Mouse (Mus musculus) embryonic facial prominence, embryonic 11.5 days (tissue): ENCODE data around the gene Lefty1. TPM values are rescaled to one million over a fixed set of nuclear protein-coding genes. Genes with fewer than 3 reads are reported as not detected.

Source experiments
- ATAC-seq: fragments of 200-750 bp; cut with Nextera tagmentation; replicated peaks from 2 replicates; pipeline ENCODE4 v1.8.0; 2017; ENCODE audit warnings: low read depth; ENCODE audit not compliant: insufficient number of reproducible peaks, low FRiP score, low TSS enrichment
- DNase-seq: peaks from one replicate; pipeline ENCODE4 v3.0.0-alpha.2; 2015; ENCODE audit warnings: low spot score
- H3K27ac ChIP-seq: fragments of 300-500 bp; sonication (generic); replicated peaks from 2 replicates; pipeline ENCODE4 v1.5.1; 2014; ENCODE audit warnings: mild to moderate bottlenecking, low read depth, low read length, control low read depth
- H3K27me3 ChIP-seq: fragments of 300-500 bp; sonication (generic); 2 replicates; pipeline ENCODE4 v1.6.1; 2014; ENCODE audit warnings: mild to moderate bottlenecking, low read length, moderate library complexity, mixed read lengths; ENCODE audit not compliant: control insufficient read depth, insufficient read depth
- H3K36me3 ChIP-seq: fragments of 300-500 bp; sonication (generic); replicated peaks from 2 replicates; pipeline ENCODE4 v1.6.1; 2014; ENCODE audit warnings: low read depth, mild to moderate bottlenecking, low read length, moderate library complexity, mixed read lengths; ENCODE audit not compliant: control insufficient read depth, insufficient read depth
- H3K4me1 ChIP-seq: fragments of 300-500 bp; sonication (generic); 2 replicates; pipeline ENCODE4 v1.6.1; 2014; ENCODE audit warnings: low read length, mixed read lengths; ENCODE audit not compliant: control insufficient read depth, insufficient read depth
- H3K4me2 ChIP-seq: fragments of 300-500 bp; sonication (generic); 2 replicates; pipeline ENCODE4 v1.6.1; 2014; ENCODE audit warnings: low read depth, mild to moderate bottlenecking, control low read depth, low read length, moderate library complexity
- H3K4me3 ChIP-seq: fragments of 300-500 bp; sonication (generic); 2 replicates; pipeline ENCODE4 v1.5.1; 2014; ENCODE audit warnings: low read depth, low read length, control low read depth
- H3K9ac ChIP-seq: fragments of 300-500 bp; sonication (generic); replicated peaks from 2 replicates; pipeline ENCODE4 v1.6.1; 2014; ENCODE audit warnings: mild to moderate bottlenecking, control low read depth, low read length
- H3K9me3 ChIP-seq: fragments of 300-500 bp; sonication (generic); replicated peaks from 2 replicates; pipeline ENCODE4 v1.6.1; 2016; ENCODE audit warnings: mild to moderate bottlenecking, low read length, inconsistent platforms, mixed read lengths; ENCODE audit not compliant: control insufficient read depth
- WGBS: fragments of 180-500 bp; shearing (Covaris S2); extraction: QIAGEN DNeasy Blood & Tissue Kit; methylation state at CpG from one replicate; pipeline ENCODE4 v1.1.7; 2014; 5-methylcytosine and 5-hydroxymethylcytosine counted together
- polyA plus RNA-seq: library from polyadenylated mRNA; unstranded; fragments of >200 nt; fragmentation: Nextera tagmentation; extraction: Ambion mirVana; gene quantifications from 2 replicates; pipeline ENCODE4 v1.2.1, GENCODE M21; 2014

The Lefty1 gene
- polyA plus RNA-seq, 1 experiment from 2014 or later, result 0.38 TPM

GRCm38 (mm10) chr1:180902915-180903314 is 31.9 kb upstream of the Lefty1 start:
- no peak overlapping the region for H3K4me3 ChIP-seq

GRCm38 (mm10) chr1:180903666-180904038 is 31.2 kb upstream of the Lefty1 start:
- Histone ChIP-seq H3K36me3 (peaks cover 6% of the 10 kb centered on the region), H3K27me3 (no peaks in the 10 kb centered on the region), H3K9ac (peak overlapping the region; percentile 57), H3K4me2 (peak overlapping the region; percentile 36), H3K27ac (peak overlapping the region; percentile 52; the same call in 1 of the 2 replicates), H3K9me3 (no peaks in the 10 kb centered on the region), H3K4me1 (peaks cover 4% of the 10 kb centered on the region; the same call in 1 of the 2 replicates), H3K4me3 (peak overlapping the region; percentile 90)
- DNase-seq (no peak), ATAC-seq (no peak)
- WGBS, result 40% methylated on average over 10 of the region's 10 CpGs

More at GRCm38 (mm10) chr1:180902915-180903314, 31.9 kb upstream of the Lefty1 start:
- peaks cover 4% of the 10 kb centered on the region; the same call in 1 of the 2 replicates for H3K4me1 ChIP-seq
- H3K36me3 ChIP-seq, result peaks cover 6% of the 10 kb centered on the region
- no peak overlapping the region for H3K4me2 ChIP-seq
- no peaks in the 10 kb centered on the region for H3K27me3 ChIP-seq
- WGBS, result 32% methylated on average over 5 of the region's 5 CpGs
- ATAC-seq (no peak), DNase-seq (no peak)
- H3K27ac ChIP-seq, result no peak overlapping the region
- no peaks in the 10 kb centered on the region for H3K9me3 ChIP-seq
- no peak overlapping the region for H3K9ac ChIP-seq

DNA sequence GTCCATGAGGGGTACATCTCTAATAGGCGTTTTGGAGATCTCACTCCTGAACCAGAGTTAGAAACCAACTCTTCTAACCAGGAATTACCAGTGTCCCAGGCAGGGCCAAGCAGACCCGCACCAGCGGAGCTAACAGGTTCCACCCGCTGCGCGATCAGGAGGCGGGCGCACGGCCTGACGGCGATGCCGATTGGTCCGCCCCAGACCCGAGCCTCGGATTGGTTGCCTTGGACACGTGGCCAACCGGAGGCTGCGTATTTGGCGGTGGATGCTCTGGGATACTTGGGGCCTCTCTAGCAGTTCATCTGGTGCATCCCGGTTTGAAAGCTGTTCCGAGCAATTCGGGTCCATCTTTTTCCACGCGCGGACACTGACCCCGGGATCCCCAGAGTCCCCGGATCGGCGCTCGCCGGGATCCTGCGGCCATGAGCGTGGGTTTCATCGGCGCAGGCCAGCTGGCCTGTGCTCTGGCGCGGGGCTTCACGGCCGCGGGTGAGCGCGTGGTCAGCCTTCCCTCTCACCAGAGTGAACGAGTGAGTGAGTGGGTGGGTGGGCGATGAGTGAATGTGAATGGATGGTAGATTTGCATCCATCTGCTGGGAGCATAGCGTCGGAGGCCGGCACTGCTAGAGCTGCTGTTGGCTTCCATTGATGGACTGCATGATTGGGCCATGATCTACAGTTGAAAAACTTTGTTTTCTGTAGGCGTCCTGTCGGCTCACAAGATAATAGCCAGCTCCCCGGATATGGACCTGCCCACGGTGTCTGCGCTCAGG is 30.6 kb upstream of the Lefty1 start, which contains the start of gene Pycr2:
TSS of gene Pycr2 (plus strand) at position 255 of the 776 bp plus-strand sequence.
- Histone ChIP-seq H3K36me3 (peaks cover 6% of the 10 kb centered on the region), H3K4me2 (peak within 1 kb of the TSS; percentile 51), H3K9me3 (no peaks in the 10 kb centered on the region), H3K4me3 (peak within 1 kb of the TSS; percentile 90), H3K9ac (peak within 1 kb of the TSS; percentile 93), H3K27ac (peak within 1 kb of the TSS; percentile 52; the same call in 1 of the 2 replicates), H3K4me1 (peaks cover 4% of the 10 kb centered on the region; the same call in 1 of the 2 replicates), H3K27me3 (no peaks in the 10 kb centered on the region)
- ATAC-seq, result peak; percentile 95
- WGBS, result under 1% methylated on average over 52 of the region's 52 CpGs
- DNase-seq, result peak; percentile 97

GRCm38 (mm10) chr1:180904815-180905080 is 30.1 kb upstream of the Lefty1 start:
- 2% methylated on average over 5 of the region's 5 CpGs for WGBS
- Histone ChIP-seq H3K27me3 (no peaks in the 10 kb centered on the region), H3K36me3 (peaks cover 6% of the 10 kb centered on the region), H3K27ac (no peak overlapping the region), H3K9ac (peak overlapping the region; percentile 93), H3K4me3 (peak overlapping the region; percentile 90), H3K9me3 (no peaks in the 10 kb centered on the region), H3K4me2 (peak overlapping the region; percentile 51), H3K4me1 (peaks cover 4% of the 10 kb centered on the region; the same call in 1 of the 2 replicates)
- DNase-seq, result no peak
- ATAC-seq, result 0 out of 2 replicates have a peak, but pooled peaks have one; percentile 8

DNA sequence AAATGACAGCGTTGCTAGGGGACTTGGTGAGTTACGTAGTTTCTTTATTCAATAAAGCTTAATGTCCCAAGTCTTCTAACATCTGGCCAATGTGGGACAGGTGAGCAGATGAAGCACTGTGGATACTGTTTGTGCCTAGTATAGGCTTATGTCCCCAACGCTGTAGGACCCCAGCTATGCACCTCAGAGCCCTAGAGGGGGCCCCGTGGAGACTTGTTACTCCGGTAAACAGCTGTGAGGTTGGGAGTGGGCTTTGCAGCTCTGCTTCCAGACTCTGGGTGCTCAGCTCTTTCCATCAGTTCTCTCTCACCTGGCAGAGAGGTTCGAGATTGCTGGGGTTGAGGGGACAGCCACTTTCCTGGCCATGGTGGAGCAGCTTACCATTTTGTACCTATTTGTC is 29.5 kb upstream of the Lefty1 start:
- no peak for DNase-seq
- 67% methylated on average over 6 of the region's 6 CpGs for WGBS
- Histone ChIP-seq H3K27me3 (no peaks in the 10 kb centered on the region), H3K27ac (no peak overlapping the region), H3K4me3 (peak overlapping the region; percentile 90), H3K9ac (peak overlapping the region; percentile 93), H3K9me3 (no peaks in the 10 kb centered on the region), H3K4me2 (peak overlapping the region; percentile 51), H3K36me3 (peaks cover 6% of the 10 kb centered on the region), H3K4me1 (peaks cover 4% of the 10 kb centered on the region; the same call in 1 of the 2 replicates)
- ATAC-seq, result no peak

DNA sequence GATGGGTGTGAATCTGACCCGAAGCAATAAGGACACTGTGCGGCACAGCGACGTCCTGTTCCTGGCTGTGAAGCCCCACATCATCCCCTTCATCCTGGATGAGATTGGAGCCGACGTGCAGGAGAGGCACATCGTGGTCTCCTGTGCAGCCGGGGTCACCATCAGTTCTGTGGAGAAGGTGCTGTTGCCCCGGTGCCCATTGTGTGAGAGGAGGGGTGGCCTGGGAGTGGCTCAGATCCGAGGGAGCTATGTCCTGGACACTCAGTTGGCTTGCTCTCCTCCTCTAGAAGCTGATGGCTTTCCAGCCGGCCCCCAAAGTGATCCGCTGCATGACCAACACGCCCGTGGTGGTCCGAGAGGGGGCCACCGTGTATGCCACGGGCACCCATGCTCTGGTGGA is 28.9 kb upstream of the Lefty1 start:
- ATAC-seq, result no peak
- H3K4me2 ChIP-seq, result no peak overlapping the region
- H3K27ac ChIP-seq, result no peak overlapping the region
- H3K9me3 ChIP-seq, result no peaks in the 10 kb centered on the region
- DNase-seq, result no peak
- no peak overlapping the region for H3K9ac ChIP-seq
- H3K27me3 ChIP-seq, result no peaks in the 10 kb centered on the region
- H3K36me3 ChIP-seq, result peaks cover 6% of the 10 kb centered on the region
- H3K4me1 ChIP-seq, result peaks cover 4% of the 10 kb centered on the region; the same call in 1 of the 2 replicates
- peak overlapping the region; percentile 90; the same call in 1 of the 2 replicates for H3K4me3 ChIP-seq
- 92% methylated on average over 17 of the region's 17 CpGs for WGBS

GRCm38 (mm10) chr1:180906461-180907147 is 28.2 kb upstream of the Lefty1 start:
- WGBS, result 94% methylated on average over 24 of the region's 24 CpGs
- ATAC-seq, result no peak
- no peak overlapping the region for H3K4me3 ChIP-seq

DNA sequence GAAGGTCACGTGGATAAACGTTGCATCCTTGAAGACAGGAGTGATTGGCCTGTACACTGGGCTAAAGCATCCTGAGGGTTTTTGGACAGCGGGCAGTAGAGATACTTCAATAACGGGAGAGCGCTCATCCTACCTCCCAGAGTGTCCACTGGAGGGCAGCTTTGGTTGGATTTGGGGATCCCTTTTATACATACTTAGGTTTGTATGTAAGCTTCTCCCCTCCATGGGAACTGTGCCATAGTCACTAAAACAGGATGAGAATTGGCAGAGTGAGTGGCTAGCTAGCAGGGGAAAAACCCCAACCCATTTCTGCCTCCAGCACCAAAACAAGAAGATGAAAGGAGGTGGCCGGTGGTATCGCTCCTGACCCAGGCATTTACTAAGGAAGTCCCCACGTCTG is 23.7 kb upstream of the Lefty1 start:
- Histone ChIP-seq H3K36me3 (peaks cover 6% of the 10 kb centered on the region), H3K9ac (no peak overlapping the region), H3K27me3 (no peaks in the 10 kb centered on the region), H3K4me2 (no peak overlapping the region), H3K9me3 (no peaks in the 10 kb centered on the region), H3K4me1 (no peaks in the 10 kb centered on the region), H3K4me3 (no peak overlapping the region), H3K27ac (no peak overlapping the region)
- WGBS, result 42% methylated on average over 8 of the region's 8 CpGs
- DNase-seq, result peak; percentile 24
- no peak for ATAC-seq

More at GRCm38 (mm10) chr1:180906461-180907147, 28.2 kb upstream of the Lefty1 start:
- no peak for DNase-seq
- Histone ChIP-seq H3K4me1 (peaks cover 4% of the 10 kb centered on the region; the same call in 1 of the 2 replicates), H3K4me2 (no peak overlapping the region), H3K27me3 (no peaks in the 10 kb centered on the region), H3K9ac (no peak overlapping the region), H3K36me3 (peaks cover 6% of the 10 kb centered on the region), H3K9me3 (no peaks in the 10 kb centered on the region), H3K27ac (no peak overlapping the region)
